Mouse (Mus musculus) CD4-positive, CD25-positive, alpha-beta regulatory T cell, adult 2 months (primary cell): ENCODE data around the gene Medag.
A peak's percentile ranks its signal among the peaks of the same experiment; 100 is the strongest.

Source experiments
- DNase-seq: peaks from one replicate; pipeline ENCODE4 v3.0.0-alpha.2; 2012; ENCODE audit warnings: low read depth, low spot score

Medag gene

GRCm38 (mm10) chr5:149411509-149412193 is at the start of gene Medag:
TSS of gene Medag (plus strand) at chr5:149411749.
- no peak for DNase-seq

GRCm38 (mm10) chr5:149362626-149363025 is 48.9 kb upstream of the Medag start:
- no peak for DNase-seq

- DNase-seq: peak; percentile 31
Observed at GRCm38 (mm10) chr5:149363903-149364755, 47.4 kb upstream of the Medag start.

GRCm38 (mm10) chr5:149367011-149367410 is 44.5 kb upstream of the Medag start:
- DNase-seq: no peak

GRCm38 (mm10) chr5:149367544-149368466 is 43.7 kb upstream of the Medag start:
- DNase-seq: peak; percentile 58

GRCm38 (mm10) chr5:149368575-149369312 is 42.8 kb upstream of the Medag start:
- DNase-seq: no peak

GRCm38 (mm10) chr5:149369373-149370035 is 42.0 kb upstream of the Medag start:
- no peak for DNase-seq

DNA sequence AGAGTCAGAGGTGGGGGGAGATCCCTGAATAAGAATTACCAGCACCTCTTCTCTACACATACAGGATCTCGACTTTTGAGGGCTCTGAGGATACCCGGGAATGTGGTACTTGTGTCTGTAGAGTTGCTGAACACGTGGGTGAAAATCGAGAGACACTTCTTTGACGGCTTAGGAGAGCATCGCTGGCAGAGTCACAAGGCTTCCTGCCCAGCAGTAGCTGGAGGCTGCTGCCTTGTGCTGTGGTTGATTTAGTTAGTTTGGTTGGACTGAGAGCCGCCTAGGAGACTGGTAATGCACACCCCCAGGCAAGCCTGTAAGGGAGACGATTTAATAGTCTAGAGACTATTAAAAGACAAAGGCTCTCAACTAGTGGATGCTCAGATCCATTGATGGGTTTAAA is 39.5 kb upstream of the Medag start:
- DNase-seq: no peak

- no peak for DNase-seq
Observed at GRCm38 (mm10) chr5:149373224-149373623, 38.3 kb upstream of the Medag start.

DNA sequence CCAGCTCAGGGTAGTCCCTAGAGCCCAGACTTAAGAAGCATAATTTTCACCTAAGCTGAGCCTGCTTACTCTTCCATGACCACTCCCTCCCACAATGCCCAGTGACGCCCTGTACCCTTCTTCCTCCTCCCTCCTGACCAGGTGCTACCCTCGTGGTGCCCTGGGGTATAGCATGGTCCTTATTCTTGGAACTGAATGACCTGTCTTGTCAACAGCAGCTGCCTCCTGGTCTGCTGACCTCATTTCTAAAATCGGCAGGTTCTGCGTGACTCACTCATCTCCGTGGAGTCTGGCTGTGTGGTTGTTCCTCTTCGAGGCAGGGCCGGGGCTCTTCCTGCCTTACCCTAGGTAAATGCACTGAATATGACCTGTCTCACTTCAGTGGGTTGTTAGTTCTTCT is 37.5 kb upstream of the Medag start:
- DNase-seq: peak; percentile 28

DNA sequence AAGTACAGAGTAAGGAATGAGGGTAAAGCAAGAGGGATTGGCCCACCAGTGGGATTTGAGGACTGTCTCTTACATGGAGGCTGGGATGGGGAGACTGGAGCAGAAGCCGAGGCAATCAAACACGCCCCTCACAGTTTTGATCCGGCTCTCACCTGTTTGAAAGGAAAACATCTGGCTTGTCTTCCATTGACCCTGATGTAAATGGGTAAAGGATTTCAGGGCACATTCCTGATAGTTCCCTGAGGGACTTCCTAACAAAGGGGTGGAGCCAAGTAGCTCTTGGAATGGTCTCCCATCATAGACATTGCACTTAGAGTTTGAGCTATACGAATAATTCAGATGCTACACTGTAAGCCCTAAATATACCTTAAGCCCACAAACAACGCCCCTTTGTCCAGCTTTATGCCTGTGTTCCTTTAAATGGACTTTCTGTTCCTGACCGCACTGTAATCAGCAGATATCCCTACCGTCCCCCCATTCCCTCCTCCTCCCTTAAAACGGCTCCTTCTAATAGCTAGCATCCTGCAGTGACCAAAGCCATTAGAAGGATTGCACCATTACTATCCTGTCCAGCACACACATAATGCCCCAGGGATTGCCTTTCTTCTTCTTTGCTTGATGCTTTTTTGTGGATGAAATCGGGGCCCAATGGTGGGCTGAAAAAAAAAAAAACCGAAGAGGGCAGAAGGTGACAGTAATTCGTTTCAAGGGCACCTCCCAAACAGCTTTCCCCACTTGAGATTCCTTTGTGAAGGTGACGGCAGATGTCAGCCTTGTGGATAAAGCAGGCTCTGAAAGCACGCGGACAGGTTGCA is 36.3 kb upstream of the Medag start:
- DNase-seq: no peak

DNA sequence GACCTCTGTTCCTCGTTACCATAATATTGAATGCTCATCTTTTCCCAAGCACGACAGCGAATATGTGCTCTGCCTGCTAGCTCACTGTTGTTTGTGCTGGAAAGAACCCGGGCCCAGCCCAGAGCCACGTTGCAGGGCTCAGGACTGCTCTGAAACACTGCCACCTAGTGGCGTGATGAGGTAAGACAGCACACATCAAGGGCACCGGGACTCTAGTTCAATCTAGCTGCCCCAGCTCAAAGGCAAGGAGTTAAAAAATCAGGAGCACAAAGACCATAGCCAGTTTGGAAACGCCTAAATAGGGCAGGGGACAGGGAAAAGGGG is 35.7 kb upstream of the Medag start:
- peak; percentile 89 for DNase-seq

DNA sequence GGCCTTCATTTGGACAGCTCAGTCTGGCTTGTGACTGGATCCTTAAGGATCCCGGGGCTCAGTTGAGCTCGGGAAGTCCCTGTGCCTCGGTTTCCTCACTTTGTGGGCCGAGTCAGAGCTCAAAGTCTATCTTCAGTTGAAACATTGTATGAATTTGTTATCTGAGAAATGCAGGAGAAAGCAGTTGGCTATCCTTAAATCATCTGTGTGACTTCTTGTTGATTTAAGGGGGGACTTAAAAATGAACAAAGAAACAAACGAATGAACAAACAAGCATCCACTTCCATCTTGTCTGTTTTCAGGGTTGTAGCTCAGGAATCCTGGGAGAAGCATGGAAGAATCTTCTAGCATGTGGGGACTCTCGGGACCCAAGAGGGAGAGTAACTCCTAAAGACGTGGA is 35.2 kb upstream of the Medag start:
- no peak for DNase-seq

- no peak for DNase-seq
Observed at GRCm38 (mm10) chr5:149377253-149377652, 34.3 kb upstream of the Medag start.

- no peak for DNase-seq
Observed at GRCm38 (mm10) chr5:149378566-149378965, 33.0 kb upstream of the Medag start.

- no peak for DNase-seq
Observed at GRCm38 (mm10) chr5:149379131-149379784, 32.3 kb upstream of the Medag start.

DNA sequence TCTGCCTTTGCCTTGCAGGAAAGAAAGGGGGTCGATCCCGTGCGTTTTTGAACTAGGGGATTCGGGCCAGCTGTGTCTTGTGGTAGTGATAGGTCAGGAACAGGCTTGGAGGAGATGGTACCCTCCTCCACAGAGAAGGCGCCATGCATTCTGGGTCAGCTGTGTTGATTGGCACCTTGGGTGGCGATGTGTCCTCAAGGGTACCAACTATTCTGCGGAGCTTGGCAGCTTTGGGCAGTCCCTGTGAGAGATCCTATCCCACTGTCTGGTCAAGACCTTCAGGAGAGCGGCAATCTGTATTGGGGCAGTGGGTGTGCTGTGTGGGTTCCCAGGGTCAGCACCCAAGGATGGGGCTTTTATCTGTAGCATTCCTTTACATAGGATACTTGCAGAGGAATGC is 31.7 kb upstream of the Medag start:
- DNase-seq: no peak

- DNase-seq: no peak
Observed at GRCm38 (mm10) chr5:149380388-149380916, 31.1 kb upstream of the Medag start.

DNA sequence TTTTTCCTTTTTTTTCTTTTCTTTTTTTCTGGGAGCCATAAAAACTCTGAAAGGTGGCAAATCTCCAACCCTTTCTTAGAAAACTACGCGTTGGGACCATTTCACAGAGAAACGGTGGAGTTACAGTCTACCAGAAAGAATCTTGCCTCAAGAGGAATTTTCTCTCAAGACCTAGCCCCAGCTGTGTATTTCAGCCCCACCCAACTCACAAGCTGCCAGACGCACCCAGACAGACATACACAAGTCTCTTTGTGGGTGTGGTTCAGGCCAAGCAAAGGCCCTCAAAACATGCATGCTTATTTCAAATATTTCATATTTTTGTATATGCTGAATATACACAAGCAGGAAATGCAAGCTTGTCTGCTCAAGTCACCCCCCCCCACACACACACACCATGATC is 29.6 kb upstream of the Medag start:
- no peak for DNase-seq
